Mouse (Mus musculus) olfactory bulb, adult 2 months (tissue): ENCODE data around the gene Depdc5. TPM values are rescaled to one million over a fixed set of nuclear protein-coding genes. Genes with fewer than 3 reads are reported as not detected.
A peak's percentile ranks its signal among the peaks of the same experiment; 100 is the strongest.
"Not testable (repeated sequence)": the region's sequence is repeated elsewhere in the genome, so short reads cannot be mapped to it uniquely, and the experiment has no call there.

ENCODE experiments used
- H3K27ac ChIP-seq: fragments of 200-500 bp; 2 replicates; pipeline ENCODE4 v1.5.1; 2012; ENCODE audit warnings: low read depth, low read length; ENCODE audit not compliant: insufficient read depth
- H3K4me1 ChIP-seq: fragments of 200-500 bp; 2 replicates; pipeline ENCODE4 v1.6.1; 2012; ENCODE audit warnings: low read length; ENCODE audit not compliant: control insufficient read depth, insufficient read depth
- H3K4me3 ChIP-seq: fragments of 200-500 bp; 2 replicates; pipeline ENCODE4 v1.5.1; 2012; ENCODE audit warnings: mild to moderate bottlenecking, low read depth, low read length, moderate library complexity; ENCODE audit not compliant: insufficient read depth
- CTCF ChIP-seq: fragments of 200-500 bp; IDR thresholded peaks from 2 replicates; pipeline ENCODE4 v1.5.1; 2012; ENCODE audit warnings: low read depth, mild to moderate bottlenecking, low read length, moderate library complexity; ENCODE audit not compliant: insufficient read depth
- POLR2A ChIP-seq: fragments of 200-500 bp; IDR thresholded peaks from 2 replicates; pipeline ENCODE4 v1.6.1; 2012; ENCODE audit warnings: mild to moderate bottlenecking, low read depth, low read length, moderate library complexity; ENCODE audit not compliant: insufficient read depth
- WGBS: fragments of 180-500 bp; shearing (Covaris S2); methylation state at CpG from one replicate; pipeline ENCODE4 v1.1.7; 2018; 5-methylcytosine and 5-hydroxymethylcytosine counted together
- polyA plus RNA-seq: library from polyadenylated mRNA; stranded (reverse); fragments of >200 nt; gene quantifications from 2 replicates; pipeline ENCODE4 v1.2.4, GENCODE M21; 2012; ENCODE audit warnings: low replicate concordance; ENCODE audit not compliant: missing spikeins, insufficient read depth, insufficient read length

The Depdc5 gene
- polyA plus RNA-seq, 1 experiment: 384 TPM

DNA sequence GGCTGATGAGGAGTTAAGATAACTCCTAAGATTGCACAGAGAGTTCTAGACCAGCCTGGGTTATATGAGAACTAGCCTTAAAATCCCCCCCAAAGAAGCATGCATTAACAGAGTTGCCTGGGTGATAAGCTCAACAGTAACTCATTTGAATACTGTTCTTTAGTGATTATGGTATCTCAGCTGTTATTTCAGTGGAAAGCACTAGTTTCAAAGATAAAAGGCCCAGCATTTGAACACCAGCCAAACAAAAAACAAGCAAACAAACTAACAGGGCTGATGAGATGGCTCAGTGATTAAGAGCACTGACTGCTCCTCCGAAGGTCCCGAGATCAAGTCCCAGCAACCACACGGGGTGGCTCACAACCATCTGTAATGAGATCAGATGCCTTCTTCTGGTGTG lies 14.3 kb upstream of the Depdc5 start:
- Histone ChIP-seq H3K27ac (no peak overlapping the region), H3K4me3 (no peak overlapping the region), H3K4me1 (no peaks in the 10 kb centered on the region)
- 65% methylated on average over 3 of the region's 3 CpGs for WGBS
- TF ChIP-seq POLR2A (no peak), CTCF (no peak)

DNA sequence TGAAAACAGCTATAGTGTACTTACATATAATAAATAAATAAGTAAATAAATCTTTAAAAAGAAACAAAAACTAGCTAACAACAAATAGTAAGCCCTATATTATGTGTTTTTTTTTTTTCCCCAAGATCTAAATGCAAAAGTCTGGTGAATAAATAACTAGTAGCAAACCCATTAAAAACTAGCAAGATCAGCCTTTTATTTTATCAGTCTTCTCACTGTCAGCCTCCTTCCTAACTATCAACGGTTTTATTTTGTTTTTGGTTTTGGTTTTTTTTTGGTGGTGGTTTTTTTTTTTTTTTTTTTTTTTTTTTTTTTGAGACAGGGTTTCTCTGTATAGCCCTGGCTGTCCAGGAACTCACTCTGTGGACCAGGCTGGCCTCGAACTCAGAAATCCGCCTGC lies 13.9 kb upstream of the Depdc5 start:
- not testable (repeated sequence) for H3K4me3 ChIP-seq, H3K27ac ChIP-seq, H3K4me1 ChIP-seq
- 93% methylated on average over 3 of the region's 3 CpGs for WGBS

DNA sequence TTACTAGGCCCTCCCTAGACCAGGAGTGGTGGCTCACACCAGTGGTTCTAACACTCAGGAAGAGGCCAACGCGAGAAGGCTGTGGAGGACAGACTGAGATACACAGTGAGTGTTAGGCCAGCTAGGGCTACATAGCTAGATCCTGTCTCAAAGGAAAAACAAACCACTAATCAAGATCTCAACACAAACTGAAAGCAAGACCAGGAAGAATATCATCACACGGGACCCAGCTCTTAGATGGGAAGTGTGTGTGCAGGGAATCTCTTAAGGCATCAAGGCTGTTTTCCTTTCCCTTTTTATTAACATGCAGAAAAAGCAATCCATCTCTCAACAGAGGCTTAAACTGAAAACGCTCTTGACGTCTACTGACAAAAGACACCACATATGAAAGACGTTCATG lies 11.5 kb upstream of the Depdc5 start:
- H3K27ac ChIP-seq: no peak overlapping the region
- no peaks in the 10 kb centered on the region for H3K4me1 ChIP-seq
- TF ChIP-seq POLR2A: no peak
- no peak for TF ChIP-seq CTCF
- no peak overlapping the region for H3K4me3 ChIP-seq
- 35% methylated on average over 6 of the region's 6 CpGs for WGBS

GRCm38 (mm10) chr5:32853731-32854507 lies 9.6 kb upstream of the Depdc5 start, which contains the start of gene Prr14l:
Gene Prr14l (minus strand): TSS chr5:32854256.
- Histone ChIP-seq H3K4me1 (no peaks in the 10 kb centered on the region), H3K4me3 (peak within 1 kb of the TSS; percentile 69), H3K27ac (peak within 1 kb of the TSS; percentile 63; the same call in 1 of the 2 replicates)
- WGBS: under 1% methylated on average over 51 of the region's 51 CpGs
- TF ChIP-seq POLR2A: peak; percentile 82
- no peak for TF ChIP-seq CTCF

- H3K4me1 ChIP-seq: no peaks in the 10 kb centered on the region
- WGBS: 88% methylated on average over 4 of the region's 4 CpGs
- H3K27ac ChIP-seq: no peak overlapping the region
- TF ChIP-seq CTCF (no peak), POLR2A (no peak)
- H3K4me3 ChIP-seq: no peak overlapping the region
Measured at GRCm38 (mm10) chr5:32854818-32855217, 8.7 kb upstream of the Depdc5 start.

GRCm38 (mm10) chr5:32855274-32855673 lies 8.2 kb upstream of the Depdc5 start:
- not testable (repeated sequence) for H3K4me1 ChIP-seq, H3K27ac ChIP-seq, H3K4me3 ChIP-seq
- WGBS: 97% methylated on average over 3 of the region's 3 CpGs

DNA sequence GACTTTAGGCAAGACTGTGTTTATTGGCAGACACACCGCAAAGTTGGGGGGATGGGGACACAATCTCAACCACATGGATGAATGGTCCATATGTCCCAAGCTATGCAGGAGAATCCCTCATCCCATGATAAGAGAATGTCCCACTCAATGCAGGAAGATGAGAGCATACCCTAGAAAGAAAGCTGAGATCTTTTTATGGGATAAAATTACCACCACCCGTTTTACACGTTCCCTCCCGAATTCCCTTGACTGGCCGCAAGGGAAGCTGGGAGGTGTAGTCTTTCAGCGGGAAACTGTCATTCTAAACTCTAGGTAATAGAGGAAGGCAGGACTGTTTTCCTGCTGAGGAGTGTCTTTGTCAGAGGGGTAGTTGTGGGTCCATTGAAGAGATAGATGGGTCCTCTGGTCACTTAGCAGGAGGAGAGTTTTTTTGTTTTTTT lies 5.7 kb upstream of the Depdc5 start:
- Histone ChIP-seq H3K4me1 (no peaks in the 10 kb centered on the region), H3K27ac (peak overlapping the region; percentile 79; the same call in 1 of the 2 replicates), H3K4me3 (peak overlapping the region; percentile 36)
- TF ChIP-seq CTCF (no peak), POLR2A (no peak)
- under 1% methylated on average over 6 of the region's 6 CpGs for WGBS

GRCm38 (mm10) chr5:32861082-32861481 lies 2.4 kb upstream of the Depdc5 start:
- TF ChIP-seq POLR2A (no peak), CTCF (no peak)
- 83% methylated on average over 1 of the region's 1 CpGs for WGBS
- Histone ChIP-seq H3K4me1 (peaks cover 2% of the 10 kb centered on the region; the same call in 1 of the 2 replicates), H3K27ac (no peak overlapping the region), H3K4me3 (no peak overlapping the region)

- WGBS: 54% methylated on average over 6 of the region's 6 CpGs
- no peak overlapping the region for H3K4me3 ChIP-seq
- no peak overlapping the region for H3K27ac ChIP-seq
- no peak for TF ChIP-seq CTCF
- no peak for TF ChIP-seq POLR2A
- H3K4me1 ChIP-seq: peaks cover 2% of the 10 kb centered on the region; the same call in 1 of the 2 replicates
Measured at GRCm38 (mm10) chr5:32862469-32863132, 900 bp upstream of the Depdc5 start.
